Mouse (Mus musculus) embryonic fibroblast, embryonic 13.5 days (primary cell): ENCODE measurements around the gene Lrig2.

Experiments used
- CTCF ChIP-seq: IDR thresholded peaks from 2 replicates; pipeline ENCODE4 v1.5.1; 2011; ENCODE audit warnings: mild to moderate bottlenecking, control low read depth, low read length, moderate library complexity, borderline replicate concordance; ENCODE audit not compliant: insufficient read depth
- POLR2A ChIP-seq: IDR thresholded peaks from 2 replicates; pipeline ENCODE4 v1.6.1; 2011; ENCODE audit warnings: low read depth, mild to moderate bottlenecking, control low read depth, low read length, moderate library complexity

- no peak for TF ChIP-seq POLR2A
- TF ChIP-seq CTCF: no peak
These were observed 38.9 kb upstream of the Lrig2 start for GRCm38 (mm10) chr3:104550594-104550993.
